Mouse (Mus musculus): ENCODE measurements at regions not wholly inside any gene's neighbourhood (a gene's known extent, or its start where the extent isn't known, plus 50 kb on each side); places are given as distances from the start of the nearest gene placed in this dataset.
A peak's percentile ranks its signal among the peaks of the same experiment; 100 is the strongest.
"Not testable (repeated sequence)": the region's sequence is repeated elsewhere in the genome, so short reads cannot be mapped to it uniquely, and the experiment has no call there.

GRCm38 (mm10) chr10:96421506-96421905, 195.3 kb upstream of the Btg1 start:
- DNase-seq (ENCODE audit: low read depth, low spot score): not testable (repeated sequence)

GRCm38 (mm10) chr10:96427407-96427806, 189.4 kb upstream of the Btg1 start:
- DNase-seq (ENCODE audit: low read depth, low spot score): no peak

DNA sequence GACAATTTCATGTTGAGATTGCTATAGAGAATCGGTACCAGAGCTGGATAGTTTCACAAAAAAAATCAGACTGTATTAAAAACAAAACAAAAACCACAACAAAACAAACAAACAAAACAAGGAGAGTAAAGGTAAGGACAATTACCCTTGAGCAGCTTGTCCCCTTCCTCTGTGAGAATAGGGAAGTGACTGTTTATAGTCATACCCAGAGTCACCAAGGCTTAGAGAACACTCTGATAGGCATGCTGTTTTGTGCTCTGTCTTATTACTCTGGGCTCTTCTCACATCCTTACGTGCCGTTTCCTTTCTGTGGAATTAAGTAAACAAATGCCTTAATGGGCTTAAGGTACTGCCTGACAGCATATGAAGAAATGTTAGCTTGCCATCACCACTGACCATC, 186.7 kb upstream of the Btg1 start:
- DNase-seq (ENCODE audit: low read depth, low spot score): no peak

DNA sequence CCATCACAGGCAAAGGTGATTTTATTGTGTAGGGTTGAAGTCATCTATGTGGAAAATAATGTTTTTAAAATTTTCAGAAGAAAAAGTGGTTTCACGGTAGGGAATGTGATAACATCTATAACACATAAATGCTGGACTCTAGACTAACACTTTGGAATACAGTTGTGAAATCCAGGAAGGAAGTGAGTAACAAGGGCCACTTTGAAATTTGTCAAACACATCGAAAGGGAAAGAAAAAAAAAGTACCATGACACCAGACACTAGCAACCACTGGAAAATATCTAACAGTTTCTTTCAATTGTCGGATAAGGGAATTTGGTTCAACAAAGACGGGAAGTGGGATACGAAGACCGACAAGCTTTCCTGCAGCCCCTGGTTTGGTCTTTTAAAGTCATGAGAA, 181.7 kb upstream of the Btg1 start:
- DNase-seq (ENCODE audit: low read depth, low spot score): no peak

DNA sequence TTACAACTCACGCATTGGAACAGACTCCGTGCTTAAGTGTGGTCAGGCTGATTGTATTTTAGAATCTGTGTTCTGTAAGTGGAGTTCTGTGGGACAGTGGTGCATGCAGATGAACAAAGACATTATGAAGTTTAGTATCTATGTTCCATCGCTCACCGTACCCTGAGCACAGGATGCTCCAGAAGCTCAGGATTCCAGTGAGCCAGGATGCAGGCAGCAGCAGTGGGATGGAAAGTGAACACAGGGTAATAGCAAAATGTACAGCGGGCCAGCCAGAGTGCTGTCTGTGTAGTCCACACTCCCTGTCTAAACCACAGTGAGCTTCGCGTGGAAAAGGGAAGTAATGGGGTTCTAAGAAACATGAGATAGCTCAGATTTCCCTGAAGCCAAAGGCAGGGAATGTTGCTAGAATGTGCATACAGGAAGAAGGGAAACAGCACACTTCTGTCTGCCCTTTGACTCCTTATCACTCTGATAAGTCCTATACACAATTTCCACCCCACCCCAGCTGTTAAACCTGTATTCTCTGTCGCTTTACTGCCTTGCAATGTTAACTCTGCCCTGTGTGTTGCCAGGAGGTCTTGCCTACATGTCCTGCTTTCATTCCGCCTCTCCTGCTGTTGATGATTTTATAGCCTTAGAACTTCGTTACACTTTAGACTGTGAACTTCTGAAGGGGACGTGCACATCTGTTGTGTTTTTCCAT, 178.3 kb upstream of the Btg1 start:
- no peak for DNase-seq (ENCODE audit: low read depth, low spot score)

DNA sequence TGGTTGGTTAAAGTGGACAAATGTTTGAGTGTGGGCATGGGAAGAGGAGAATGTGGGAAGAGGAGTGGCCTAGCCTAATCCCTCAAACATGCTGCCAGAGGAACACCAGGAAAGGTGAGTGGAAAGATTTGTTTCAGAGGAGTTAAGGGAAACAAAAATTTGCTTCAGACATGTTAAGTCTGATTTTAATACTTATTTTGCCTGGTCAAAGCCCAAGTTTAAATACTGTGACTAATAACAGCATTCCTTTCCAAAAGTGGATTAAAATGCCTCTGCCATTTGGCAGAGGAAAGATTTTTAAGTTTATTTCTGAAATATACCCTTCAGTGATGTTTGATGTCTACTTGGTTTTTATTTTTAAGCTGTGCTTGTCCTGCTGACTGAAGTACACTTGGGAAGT, 174.6 kb upstream of the Btg1 start:
- no peak for DNase-seq (ENCODE audit: low read depth, low spot score)

DNA sequence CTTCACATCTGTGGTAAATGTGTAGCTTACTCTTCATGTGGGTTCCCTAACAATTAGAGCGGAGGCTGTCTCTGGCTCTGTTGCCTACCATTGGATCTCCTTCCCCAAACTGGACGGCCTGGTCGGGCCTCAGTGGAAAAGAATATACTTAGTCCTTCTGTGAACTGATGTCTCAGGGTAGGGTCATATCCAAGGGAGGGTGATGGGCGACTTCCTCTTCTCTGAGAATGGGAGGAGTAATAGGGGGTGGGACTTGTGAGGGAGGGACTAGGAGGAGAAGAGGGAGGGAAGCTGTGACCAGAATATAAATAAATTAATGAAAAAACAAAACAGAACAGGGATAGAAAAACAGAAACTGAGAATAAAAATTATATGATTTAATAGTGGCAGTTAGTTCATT, 166.5 kb upstream of the Btg1 start:
- no peak for DNase-seq (ENCODE audit: low read depth, low spot score)

- no peak for DNase-seq (ENCODE audit: low read depth, low spot score)
These were observed 161.9 kb upstream of the Btg1 start for GRCm38 (mm10) chr10:96454857-96455256.

- peak; percentile 51 for DNase-seq (ENCODE audit: low read depth, low spot score)
These were observed 158.3 kb upstream of the Btg1 start for GRCm38 (mm10) chr10:96458551-96458950.

GRCm38 (mm10) chr10:96459186-96459585, 157.6 kb upstream of the Btg1 start:
- peak; percentile 84 for DNase-seq (ENCODE audit: low read depth, low spot score)

DNA sequence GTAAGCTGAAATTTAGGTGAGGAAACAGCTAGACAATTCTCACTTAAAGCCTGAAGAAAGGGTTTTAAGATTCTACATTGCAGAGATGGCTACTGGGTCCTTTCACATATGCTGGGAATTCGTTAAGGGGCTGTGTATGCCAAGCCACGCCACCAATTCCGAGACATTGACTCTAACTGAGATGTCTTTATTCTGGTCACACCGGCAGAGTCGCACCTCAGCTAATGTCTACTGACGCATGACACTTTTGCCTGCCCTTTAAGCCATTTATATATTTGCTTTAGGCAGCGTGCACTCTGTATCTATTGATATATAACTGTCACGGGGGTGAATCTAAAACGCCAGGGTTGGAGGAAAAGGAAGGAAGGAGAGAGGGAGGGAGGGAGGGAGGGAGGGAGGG, 156.7 kb upstream of the Btg1 start:
- DNase-seq (ENCODE audit: low read depth, low spot score): peak; percentile 6

DNA sequence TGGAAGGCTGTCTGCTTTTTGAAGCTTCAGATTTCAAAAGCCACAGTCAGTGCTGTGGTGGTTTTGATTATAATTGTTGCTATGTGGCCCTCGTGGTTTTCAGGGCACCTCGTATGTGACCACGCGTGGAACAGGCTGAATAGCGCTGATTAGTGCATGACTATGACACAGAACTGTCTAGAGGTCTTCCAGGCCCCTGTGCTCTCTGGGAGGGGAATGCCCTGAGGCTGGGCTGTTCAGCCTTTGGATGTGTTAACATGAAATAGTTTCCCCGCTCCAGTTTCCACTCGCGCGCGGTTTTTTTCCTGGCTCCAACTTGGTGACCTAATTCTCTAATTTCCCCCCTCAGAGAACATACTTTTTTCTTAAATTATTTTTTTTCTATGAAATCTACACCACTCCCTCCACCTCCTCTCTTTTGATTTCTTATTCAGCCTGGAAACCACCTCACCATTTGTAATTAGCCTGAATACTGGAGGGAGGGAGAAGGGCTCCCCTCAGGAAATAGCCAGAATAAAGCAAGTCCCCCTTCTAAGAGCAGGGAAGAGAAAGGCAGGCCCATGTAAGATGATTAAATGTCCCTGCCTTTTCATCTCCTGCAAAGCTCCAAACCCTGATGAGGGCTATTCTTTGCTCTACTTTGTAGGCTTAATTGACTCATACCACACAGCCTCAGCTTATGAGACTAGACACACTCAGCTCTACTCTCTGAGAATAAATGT, 156.0 kb upstream of the Btg1 start:
- peak; percentile 69 for DNase-seq (ENCODE audit: low read depth, low spot score)

- DNase-seq (ENCODE audit: low read depth, low spot score): no peak
These were observed 150.8 kb upstream of the Btg1 start for GRCm38 (mm10) chr10:96465967-96466366.

GRCm38 (mm10) chr10:96466845-96467244, 150.0 kb upstream of the Btg1 start:
- no peak for DNase-seq (ENCODE audit: low read depth, low spot score)

DNA sequence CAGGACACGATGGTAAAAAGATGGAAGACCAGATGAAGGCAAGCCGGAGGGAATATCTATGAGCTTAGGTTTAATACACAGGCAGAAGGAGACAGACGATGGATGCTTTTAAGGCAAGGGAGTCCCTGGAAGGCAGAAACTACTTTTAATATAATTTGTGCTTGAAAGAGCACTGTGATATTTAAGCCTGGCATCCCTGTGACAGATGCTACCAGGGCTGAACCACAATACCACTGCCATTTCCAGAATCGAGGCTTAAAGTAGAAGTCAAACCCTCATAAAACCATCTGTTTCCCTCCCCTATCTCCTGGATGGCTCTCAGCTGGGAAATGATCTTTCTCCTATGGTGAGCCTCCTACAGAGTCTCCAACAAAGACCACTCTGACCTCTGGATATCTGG, 149.1 kb upstream of the Btg1 start:
- DNase-seq (ENCODE audit: low read depth, low spot score): no peak

DNA sequence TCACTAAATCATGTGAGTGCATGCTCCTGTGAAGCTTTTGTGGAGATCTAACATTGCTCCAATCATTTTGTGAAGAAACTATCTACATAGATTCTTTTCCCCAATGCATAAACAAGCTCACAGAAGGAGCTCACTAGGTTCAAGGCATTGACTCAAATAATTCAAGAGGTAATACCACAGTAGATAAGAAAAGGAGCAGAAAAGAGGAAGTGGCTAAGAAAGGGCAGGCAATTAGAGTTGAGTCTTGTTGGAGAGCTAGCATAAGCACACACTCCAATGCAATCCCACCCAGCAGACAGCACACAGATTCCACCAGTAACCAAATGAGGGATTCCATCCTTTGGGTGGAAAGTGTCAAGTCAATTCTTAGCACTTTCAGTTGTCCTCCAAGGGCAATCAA, 145.3 kb upstream of the Btg1 start:
- DNase-seq (ENCODE audit: low read depth, low spot score): no peak

- DNase-seq (ENCODE audit: low read depth, low spot score): no peak
These were observed 137.5 kb upstream of the Btg1 start for GRCm38 (mm10) chr10:96479350-96479749.

DNA sequence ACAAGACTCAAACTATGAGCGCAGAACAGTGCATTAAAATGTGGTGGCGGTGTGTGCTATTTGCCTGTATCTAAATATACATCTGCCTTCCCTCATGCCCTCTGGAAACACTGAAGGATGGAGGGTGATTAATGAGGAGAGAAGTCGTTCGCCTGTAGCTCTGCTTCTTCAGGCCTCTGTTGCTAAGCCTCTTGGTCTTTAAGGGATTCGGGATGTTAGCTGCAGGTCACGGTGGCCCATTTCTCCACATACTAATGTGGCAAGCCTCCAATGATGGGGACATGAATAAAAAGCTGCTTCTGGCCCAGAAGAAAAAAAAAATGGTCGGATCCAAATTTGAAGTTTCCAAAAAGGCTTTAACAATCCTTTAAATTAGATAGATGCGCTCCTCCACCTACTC, 137.0 kb upstream of the Btg1 start:
- DNase-seq (ENCODE audit: low read depth, low spot score): no peak

GRCm38 (mm10) chr10:96480453-96481324, 136.1 kb upstream of the Btg1 start:
- no peak for DNase-seq (ENCODE audit: low read depth, low spot score)

- DNase-seq (ENCODE audit: low read depth, low spot score): no peak
These were observed 135.5 kb upstream of the Btg1 start for GRCm38 (mm10) chr10:96481325-96481638.

DNA sequence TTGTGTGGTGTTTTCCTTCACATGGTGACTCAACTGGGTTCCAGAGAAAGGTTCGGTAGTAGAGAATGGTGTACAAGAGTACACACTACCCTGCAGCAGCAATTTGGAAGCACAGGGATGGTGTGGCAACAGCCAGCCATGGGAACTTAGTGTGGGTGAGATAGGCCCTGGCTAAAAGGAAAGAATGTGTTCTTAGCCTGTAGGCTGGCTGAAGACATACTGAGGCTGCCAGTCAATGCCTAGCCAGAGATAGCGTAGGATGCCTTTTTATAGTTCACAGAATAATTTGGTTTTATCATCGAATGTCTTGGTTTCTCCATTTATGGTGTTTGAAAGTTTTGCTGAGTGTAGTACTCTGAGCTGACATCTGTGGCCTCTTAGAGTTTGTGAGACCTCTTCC, 130.1 kb upstream of the Btg1 start:
- DNase-seq (ENCODE audit: low read depth, low spot score): no peak

DNA sequence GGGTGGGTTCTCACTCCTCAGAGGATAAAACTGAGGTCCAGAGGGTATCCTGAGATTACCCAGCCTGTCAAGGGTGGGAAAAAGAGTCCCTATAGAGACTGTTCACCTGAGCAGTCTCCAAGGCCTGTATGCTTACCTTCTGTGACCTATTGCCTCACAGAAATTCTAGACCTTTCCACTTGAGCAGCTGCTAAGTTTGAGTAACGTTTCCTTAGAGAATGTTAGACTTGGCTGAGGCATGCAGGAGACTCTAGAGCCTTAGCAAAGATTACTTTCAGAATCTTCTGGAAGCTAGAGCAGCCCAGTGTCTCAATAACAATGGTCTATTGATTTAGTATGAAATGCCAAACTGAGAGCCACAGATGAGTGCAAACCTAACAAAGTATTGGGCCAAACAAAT, 123.1 kb upstream of the Btg1 start:
- no peak for DNase-seq (ENCODE audit: low read depth, low spot score)

- DNase-seq (ENCODE audit: low read depth, low spot score): no peak
These were observed 120.1 kb upstream of the Btg1 start for GRCm38 (mm10) chr10:96496700-96497099.

Measured in 3T3-L1 (cell line).